Mouse (Mus musculus) frontal cortex, postnatal 36 days (tissue): ENCODE measurements around the gene Cep57l1.

Source experiments
- DNase-seq, 2 experiments: peaks; one replicate each; pipeline ENCODE4 v3.0.0; 2022; ENCODE audit warnings: low spot score in 2 of 2

Cep57l1 gene

DNA sequence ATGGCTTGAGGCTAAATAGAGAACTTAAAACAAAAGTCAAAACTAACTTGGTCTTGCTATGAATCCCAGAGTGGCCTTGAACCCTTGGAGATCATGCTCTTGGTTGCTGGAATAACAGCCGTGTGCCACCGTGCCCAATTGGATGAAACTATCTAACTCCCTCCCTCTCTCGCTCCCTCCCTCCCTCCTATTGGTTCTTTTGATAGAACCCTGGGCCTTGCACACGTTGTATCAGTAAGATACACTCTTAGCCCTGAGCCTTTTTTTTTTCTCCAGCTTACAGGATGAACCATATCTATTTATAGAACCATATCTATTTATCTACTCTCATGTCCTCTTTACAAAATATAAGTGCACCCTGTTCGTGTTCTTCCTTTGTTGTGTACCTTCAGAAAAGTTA is 6.8 kb upstream of the Cep57l1 start:
- no peak for DNase-seq

GRCm38 (mm10) chr10:41814305-41814853 is 4.7 kb upstream of the Cep57l1 start:
- no peak for DNase-seq

GRCm38 (mm10) chr10:41812566-41812965 is 2.9 kb upstream of the Cep57l1 start:
- DNase-seq, result no peak

DNA sequence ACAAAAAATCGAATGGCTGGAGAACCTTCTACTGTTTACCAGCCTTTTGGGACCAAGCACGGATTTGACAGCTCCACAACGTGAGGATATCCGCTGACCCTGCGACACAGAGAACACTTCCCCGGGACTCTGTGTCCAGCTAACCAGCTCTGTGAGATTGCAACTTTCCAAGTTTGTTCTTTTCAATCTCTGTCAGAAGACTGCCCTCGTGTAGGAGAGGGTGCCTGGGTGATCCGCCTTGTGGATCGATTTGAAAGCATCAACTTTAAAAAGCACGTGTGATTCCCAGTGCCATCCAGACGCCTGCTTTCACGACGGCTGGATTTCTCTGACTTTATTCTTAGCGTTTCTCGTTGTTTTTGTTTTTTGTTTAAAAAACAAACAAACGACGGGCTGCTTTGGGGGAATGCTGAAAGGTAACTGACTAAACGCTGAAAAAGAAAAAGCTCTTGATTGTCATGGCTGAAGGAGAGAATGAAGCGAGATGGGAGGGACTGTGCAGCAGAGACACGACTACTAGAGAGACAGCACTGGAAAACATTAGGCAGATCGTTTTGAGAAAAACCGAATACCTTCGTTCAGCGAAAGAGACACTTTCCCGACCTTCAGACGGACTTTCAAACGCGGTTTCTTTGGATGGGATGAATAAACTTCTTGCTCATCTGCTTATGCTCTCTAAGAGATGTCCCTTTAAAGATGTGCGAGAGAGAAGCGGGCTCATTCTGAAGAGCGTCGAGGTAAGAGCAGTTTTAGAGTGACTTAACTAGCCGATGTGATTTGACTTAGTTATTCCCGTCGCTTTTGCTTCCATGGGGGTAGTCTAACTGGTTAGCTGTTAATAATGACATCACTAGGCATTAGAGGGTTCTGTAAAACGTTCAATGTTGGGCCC is 1.1 kb upstream of the Cep57l1 start:
- DNase-seq, result no peak

- no peak for DNase-seq
Observed at GRCm38 (mm10) chr10:41809080-41809770, 446 bp downstream of the Cep57l1 start.

GRCm38 (mm10) chr10:41805729-41806355 is 3.8 kb downstream of the Cep57l1 start:
- no peak for DNase-seq

DNA sequence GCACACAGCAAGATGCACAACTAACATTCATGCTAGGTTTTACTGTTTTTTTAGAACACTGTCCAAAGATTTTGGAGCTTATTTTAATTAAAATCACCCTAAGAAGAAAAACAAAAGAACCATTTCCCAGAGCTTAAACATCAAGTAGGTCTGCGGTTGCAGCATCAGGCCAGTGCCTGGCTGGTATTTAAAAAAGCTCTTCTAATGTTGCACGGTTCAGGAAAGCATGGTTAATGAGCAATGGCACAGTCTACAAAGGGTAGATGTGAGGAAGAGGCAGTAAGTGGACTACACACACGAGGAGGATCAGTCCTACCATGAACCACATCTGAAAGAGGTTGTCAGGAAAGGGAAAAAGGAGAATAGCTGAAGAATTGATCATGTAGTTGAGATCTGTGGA is 5.0 kb downstream of the Cep57l1 start:
- DNase-seq, result no peak

- DNase-seq, result no peak
Observed at GRCm38 (mm10) chr10:41803467-41803866, 6.2 kb downstream of the Cep57l1 start.

DNA sequence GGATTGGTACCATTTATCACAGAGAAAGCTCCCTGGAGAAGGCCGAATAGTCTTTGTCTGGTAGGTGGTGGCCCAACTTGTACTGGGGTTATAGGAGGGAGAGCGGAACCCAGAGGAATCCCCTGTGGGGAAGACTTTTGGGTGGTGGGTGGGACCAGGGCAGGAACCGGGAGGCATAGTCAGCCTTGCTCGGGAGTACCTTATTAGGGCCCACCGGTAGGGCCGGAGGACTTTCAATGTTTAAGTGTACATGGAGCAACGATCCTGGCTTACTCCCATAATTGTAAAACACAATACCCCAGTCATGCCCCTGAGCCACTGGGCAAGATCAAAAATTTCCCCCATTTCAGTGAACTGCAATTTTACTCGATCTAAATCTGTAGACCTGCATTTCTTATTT is 12.4 kb downstream of the Cep57l1 start:
- no peak for DNase-seq

DNA sequence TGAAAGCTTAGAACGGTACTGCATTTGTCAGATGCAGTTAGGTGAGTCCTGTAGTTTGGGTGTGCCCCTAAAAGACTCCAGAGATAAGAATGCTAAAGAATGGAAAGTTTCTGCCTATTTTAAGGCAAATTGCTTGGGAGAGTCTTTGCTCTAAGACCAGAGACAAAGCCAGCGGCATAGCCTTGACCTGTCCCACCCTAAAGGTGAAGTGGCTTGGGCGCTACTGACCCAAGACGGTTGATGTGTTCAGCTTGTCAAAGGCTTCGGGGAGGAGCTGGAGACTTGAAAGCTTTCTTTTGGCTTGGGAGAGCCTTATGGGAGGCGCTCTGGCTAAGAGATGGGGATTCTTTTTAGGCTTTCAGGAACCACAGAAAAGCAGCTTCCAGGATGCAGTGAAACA is 17.3 kb downstream of the Cep57l1 start:
- DNase-seq, result no peak

GRCm38 (mm10) chr10:41767254-41767653 is 42.4 kb downstream of the Cep57l1 start:
- no peak for DNase-seq

GRCm38 (mm10) chr10:41766280-41766679 is 43.4 kb downstream of the Cep57l1 start:
- no peak for DNase-seq

GRCm38 (mm10) chr10:41765586-41765985 is 44.1 kb downstream of the Cep57l1 start:
- DNase-seq, result no peak

- DNase-seq, result no peak
Observed at GRCm38 (mm10) chr10:41763741-41764385, 45.8 kb downstream of the Cep57l1 start.

DNA sequence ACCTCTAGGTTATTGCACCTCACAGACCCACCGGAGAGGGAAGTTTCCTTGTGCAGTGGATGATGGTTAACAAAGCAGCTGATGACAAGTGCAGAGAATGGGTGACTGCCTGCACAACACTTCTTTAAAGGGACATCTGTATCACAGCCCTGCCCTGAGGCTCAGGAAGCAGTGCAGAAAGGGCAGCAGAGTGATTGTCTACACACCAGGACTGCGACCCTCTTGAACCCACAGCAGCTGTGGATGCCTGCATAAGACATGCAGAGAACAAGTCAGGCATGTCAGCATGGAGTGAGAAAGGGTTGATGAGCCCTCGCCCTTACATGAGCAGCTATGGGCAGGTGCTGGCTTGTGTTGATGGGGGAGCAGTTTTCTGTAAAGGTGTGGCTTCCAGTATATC is 48.8 kb downstream of the Cep57l1 start:
- no peak for DNase-seq

DNA sequence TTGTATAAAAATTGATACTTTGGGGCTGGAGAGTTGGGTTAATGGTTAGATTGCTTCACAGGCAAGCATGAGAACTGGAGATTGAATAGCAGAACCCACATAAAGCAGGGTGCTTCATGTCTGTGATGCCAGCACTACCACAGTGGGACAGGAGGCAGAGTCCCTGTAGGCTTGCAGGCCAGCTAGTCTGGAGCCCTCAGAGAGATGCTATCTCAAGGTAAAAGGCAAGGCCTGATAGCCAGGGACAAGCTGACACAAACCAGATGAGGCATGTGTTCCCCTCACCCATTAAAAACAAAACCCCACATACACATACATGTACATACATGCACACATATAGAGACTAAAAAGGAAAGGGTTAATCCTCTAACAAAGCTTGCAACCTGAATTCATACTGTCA is 51.6 kb downstream of the Cep57l1 start:
- no peak for DNase-seq

- no peak for DNase-seq
Observed at GRCm38 (mm10) chr10:41757226-41757625, 52.4 kb downstream of the Cep57l1 start.

GRCm38 (mm10) chr10:41751867-41752480 is 57.7 kb downstream of the Cep57l1 start:
- DNase-seq, result no peak

- DNase-seq, result peak in 1 of 2 experiments; percentile 14
Observed at GRCm38 (mm10) chr10:41749306-41749705, 60.4 kb downstream of the Cep57l1 start.

- peak in 1 of 2 experiments; percentile 67 for DNase-seq
Observed at GRCm38 (mm10) chr10:41746554-41746953, 63.1 kb downstream of the Cep57l1 start.

DNA sequence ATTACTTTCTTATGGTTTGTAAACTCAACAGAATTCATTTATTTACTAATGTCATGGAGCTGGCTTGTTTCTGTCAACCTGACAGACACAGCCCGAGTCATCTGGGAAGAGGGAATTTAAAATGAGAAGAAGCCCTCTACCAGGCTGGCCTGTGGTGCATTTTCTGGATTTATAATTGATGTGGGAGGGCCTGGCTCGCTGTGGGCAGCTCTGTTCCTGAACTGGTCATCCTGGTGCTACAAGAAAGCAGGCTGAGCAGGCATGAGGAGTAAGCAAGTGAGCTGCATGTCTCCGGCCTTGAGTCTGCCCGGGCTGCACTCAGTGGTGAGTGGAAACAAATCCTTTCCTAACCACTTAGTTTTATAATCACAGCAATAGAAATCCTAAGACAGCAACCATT is 65.7 kb downstream of the Cep57l1 start:
- DNase-seq, result no peak
